Mouse (Mus musculus): ENCODE results near the gene Bank1. TPM values are rescaled to one million over a fixed set of nuclear protein-coding genes. Genes with fewer than 3 reads are reported as not detected.

The Bank1 gene
- polyA plus RNA-seq, 1 experiment from 2014 or later, result 0.33 TPM

- Histone ChIP-seq H3K9me3 (replicated peaks; ENCODE audit: control insufficient read depth, low read length, poor library complexity, severe bottlenecking) (no peaks in the 10 kb centered on the region), H3K4me2 (ENCODE audit: low read length) (no peak overlapping the region), H3K4me3 (ENCODE audit: low read depth, low read length) (no peak overlapping the region), H3K36me3 (ENCODE audit: control insufficient read depth, insufficient read depth, low read length) (no peaks in the 10 kb centered on the region), H3K27me3 (ENCODE audit: control insufficient read depth, insufficient read depth, low read depth, low read length) (no peaks in the 10 kb centered on the region), H3K27ac (ENCODE audit: low read length) (no peak overlapping the region), H3K9ac (ENCODE audit: low read depth, low read length) (no peak overlapping the region), H3K4me1 (ENCODE audit: control insufficient read depth, insufficient read depth, low read length) (no peaks in the 10 kb centered on the region)
- no peak for ATAC-seq
- WGBS, result 67% methylated on average over 1 of the region's 1 CpGs
Observed at GRCm38 (mm10) chr3:136035784-136036183, 290.1 kb downstream of the Bank1 start.

GRCm38 (mm10) chr3:136024876-136025275 is 301.0 kb downstream of the Bank1 start:
- H3K27ac ChIP-seq (ENCODE audit: low read length), result no peak overlapping the region
- H3K4me2 ChIP-seq (ENCODE audit: low read length), result no peak overlapping the region
- no peaks in the 10 kb centered on the region for H3K9me3 ChIP-seq (replicated peaks; ENCODE audit: control insufficient read depth, low read length, poor library complexity, severe bottlenecking)
- ATAC-seq, result no peak
- WGBS, result 95% methylated on average over 2 of the region's 2 CpGs
- H3K9ac ChIP-seq (ENCODE audit: low read depth, low read length), result no peak overlapping the region
- H3K27me3 ChIP-seq (ENCODE audit: control insufficient read depth, insufficient read depth, low read depth, low read length), result no peaks in the 10 kb centered on the region
- no peaks in the 10 kb centered on the region for H3K36me3 ChIP-seq (ENCODE audit: control insufficient read depth, insufficient read depth, low read length)
- H3K4me3 ChIP-seq (ENCODE audit: low read depth, low read length), result no peak overlapping the region
- no peaks in the 10 kb centered on the region for H3K4me1 ChIP-seq (ENCODE audit: control insufficient read depth, insufficient read depth, low read length)

- no peak overlapping the region for H3K4me3 ChIP-seq (ENCODE audit: low read depth, low read length)
- H3K27me3 ChIP-seq (ENCODE audit: control insufficient read depth, insufficient read depth, low read depth, low read length), result no peaks in the 10 kb centered on the region
- H3K4me2 ChIP-seq (ENCODE audit: low read length), result no peak overlapping the region
- ATAC-seq, result no peak
- whole genome bisulfite sequencing, result 91% methylated on average over 2 of the region's 2 CpGs
- H3K9me3 ChIP-seq (replicated peaks; ENCODE audit: control insufficient read depth, low read length, poor library complexity, severe bottlenecking), result no peaks in the 10 kb centered on the region
- no peaks in the 10 kb centered on the region for H3K36me3 ChIP-seq (ENCODE audit: control insufficient read depth, insufficient read depth, low read length)
- H3K4me1 ChIP-seq (ENCODE audit: control insufficient read depth, insufficient read depth, low read length), result no peaks in the 10 kb centered on the region
- H3K9ac ChIP-seq (ENCODE audit: low read depth, low read length), result no peak overlapping the region
- H3K27ac ChIP-seq (ENCODE audit: low read length), result no peak overlapping the region
Observed at GRCm38 (mm10) chr3:136017517-136017916, 308.3 kb downstream of the Bank1 start.

DNA sequence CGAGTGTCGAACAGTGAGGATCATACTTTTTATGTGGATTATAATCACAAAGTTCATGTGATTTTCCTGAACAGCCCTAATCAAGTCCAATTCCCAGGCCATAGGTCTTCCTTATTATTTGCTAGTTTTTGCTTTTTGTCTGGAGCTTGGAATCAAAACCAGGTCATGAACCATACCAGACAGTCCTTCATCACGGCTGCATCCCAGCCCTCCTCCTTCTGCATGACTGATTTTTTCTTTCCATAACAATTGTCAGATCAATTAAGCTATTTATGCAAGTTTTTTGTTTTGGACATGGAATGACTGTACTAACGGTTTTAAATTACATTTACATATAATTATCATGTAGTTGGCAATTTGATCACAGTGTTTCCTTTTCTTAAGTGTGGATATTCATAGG is 315.2 kb downstream of the Bank1 start:
- Histone ChIP-seq H3K27me3 (ENCODE audit: control insufficient read depth, insufficient read depth, low read depth, low read length) (no peaks in the 10 kb centered on the region), H3K27ac (ENCODE audit: low read length) (no peak overlapping the region), H3K4me1 (ENCODE audit: control insufficient read depth, insufficient read depth, low read length) (0 out of 2 replicates have a peak, but pooled peaks cover 4% of the 10 kb centered on the region), H3K9ac (ENCODE audit: low read depth, low read length) (no peak overlapping the region), H3K36me3 (ENCODE audit: control insufficient read depth, insufficient read depth, low read length) (no peaks in the 10 kb centered on the region), H3K4me3 (ENCODE audit: low read depth, low read length) (no peak overlapping the region), H3K9me3 (replicated peaks; ENCODE audit: control insufficient read depth, low read length, poor library complexity, severe bottlenecking) (no peaks in the 10 kb centered on the region), H3K4me2 (ENCODE audit: low read length) (no peak overlapping the region)
- ATAC-seq, result no peak
- 71% methylated on average over 4 of the region's 4 CpGs for WGBS

GRCm38 (mm10) chr3:136007846-136008245 is 318.0 kb downstream of the Bank1 start:
- Histone ChIP-seq H3K4me3 (ENCODE audit: low read depth, low read length) (peak overlapping the region; percentile 13; the same call in 1 of the 2 replicates), H3K36me3 (ENCODE audit: control insufficient read depth, insufficient read depth, low read length) (no peaks in the 10 kb centered on the region), H3K27ac (ENCODE audit: low read length) (peak overlapping the region; percentile 24; the same call in 1 of the 2 replicates), H3K4me2 (ENCODE audit: low read length) (peak overlapping the region; percentile 39), H3K9ac (ENCODE audit: low read depth, low read length) (peak overlapping the region; percentile 2; the same call in 1 of the 2 replicates), H3K4me1 (ENCODE audit: control insufficient read depth, insufficient read depth, low read length) (0 out of 2 replicates have a peak, but pooled peaks cover 4% of the 10 kb centered on the region), H3K27me3 (ENCODE audit: control insufficient read depth, insufficient read depth, low read depth, low read length) (no peaks in the 10 kb centered on the region), H3K9me3 (replicated peaks; ENCODE audit: control insufficient read depth, low read length, poor library complexity, severe bottlenecking) (0 out of 2 replicates have a peak, but pooled peaks cover 3% of the 10 kb centered on the region)
- peak; percentile 93 for ATAC-seq
- 16% methylated on average over 9 of the region's 9 CpGs for WGBS

DNA sequence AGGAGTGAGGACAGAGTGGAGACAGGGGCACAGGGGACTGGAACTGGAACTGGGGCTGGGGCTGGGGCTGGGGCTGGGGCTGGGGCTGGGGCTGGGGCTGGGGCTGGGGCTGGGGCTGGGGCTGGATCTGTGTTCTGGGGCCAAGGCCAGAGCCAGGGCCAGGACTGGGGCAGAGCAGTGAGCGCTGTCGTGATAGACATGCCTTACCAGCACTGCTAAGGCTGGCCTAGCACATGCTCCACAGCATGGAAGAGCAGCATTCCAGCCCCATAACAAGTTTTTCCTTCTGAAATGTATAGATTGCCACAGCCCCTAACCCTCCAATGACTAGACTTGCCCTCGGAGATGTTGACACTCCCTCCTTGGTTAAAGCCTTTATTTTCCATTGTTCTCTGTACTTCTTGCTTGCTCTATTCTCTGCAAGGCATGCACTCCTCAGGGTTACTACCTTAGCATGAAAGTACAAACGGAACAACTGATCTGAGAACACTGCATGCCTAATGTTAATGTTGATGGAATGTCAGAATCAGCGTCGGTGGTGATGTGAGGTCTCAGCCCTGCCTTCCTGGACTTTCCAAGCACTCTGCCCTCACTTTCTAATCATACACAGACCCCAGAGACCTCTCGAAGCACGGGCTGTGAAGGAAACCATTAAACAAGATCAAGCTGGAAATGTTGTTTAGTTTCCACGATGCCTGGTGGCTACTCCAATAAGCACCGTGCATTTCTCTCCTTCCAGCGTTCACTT is 318.6 kb downstream of the Bank1 start:
- Histone ChIP-seq H3K4me1 (ENCODE audit: control insufficient read depth, insufficient read depth, low read length) (0 out of 2 replicates have a peak, but pooled peaks cover 4% of the 10 kb centered on the region), H3K9ac (ENCODE audit: low read depth, low read length) (no peak overlapping the region), H3K27me3 (ENCODE audit: control insufficient read depth, insufficient read depth, low read depth, low read length) (no peaks in the 10 kb centered on the region), H3K36me3 (ENCODE audit: control insufficient read depth, insufficient read depth, low read length) (no peaks in the 10 kb centered on the region), H3K4me2 (ENCODE audit: low read length) (peak overlapping the region; percentile 39), H3K4me3 (ENCODE audit: low read depth, low read length) (peak overlapping the region; percentile 13; the same call in 1 of the 2 replicates), H3K27ac (ENCODE audit: low read length) (peak overlapping the region; percentile 24; the same call in 1 of the 2 replicates), H3K9me3 (replicated peaks; ENCODE audit: control insufficient read depth, low read length, poor library complexity, severe bottlenecking) (0 out of 2 replicates have a peak, but pooled peaks cover 3% of the 10 kb centered on the region)
- 60% methylated on average over 11 of the region's 11 CpGs for WGBS
- ATAC-seq, result peak; percentile 74
